Mouse (Mus musculus) liver, adult 2 months (tissue): Measurements from ENCODE around the gene Gm13090. TPM values are rescaled to one million over a fixed set of nuclear protein-coding genes. Genes with fewer than 3 reads are reported as not detected.
A peak's percentile ranks its signal among the peaks of the same experiment; 100 is the strongest.

Source experiments
- DNase-seq: peaks from one replicate; pipeline ENCODE4 v3.0.0-alpha.2; 2011; ENCODE audit warnings: low read depth, low spot score; ENCODE audit errors: extremely low read depth
- H3K27ac ChIP-seq: fragments of 200-500 bp; replicated peaks from 2 replicates; pipeline ENCODE4 v1.5.1; 2012; ENCODE audit warnings: low read depth, mild to moderate bottlenecking, control low read depth, inconsistent platforms, low read length; ENCODE audit not compliant: insufficient read depth
- H3K27me3 ChIP-seq: fragments of 200-500 bp; 2 replicates; pipeline ENCODE4 v1.6.1; 2012; ENCODE audit warnings: mild to moderate bottlenecking, moderate library complexity, low read length, inconsistent platforms; ENCODE audit not compliant: control insufficient read depth, insufficient read depth
- H3K36me3 ChIP-seq: fragments of 200-500 bp; 2 replicates; pipeline ENCODE4 v1.6.1; 2012; ENCODE audit warnings: low read length, inconsistent platforms; ENCODE audit not compliant: control insufficient read depth, insufficient read depth
- H3K4me1 ChIP-seq: fragments of 200-500 bp; 2 replicates; pipeline ENCODE4 v1.6.1; 2011; ENCODE audit warnings: low read length; ENCODE audit not compliant: control insufficient read depth, insufficient read depth
- H3K4me3 ChIP-seq: fragments of 200-500 bp; 2 replicates; pipeline ENCODE4 v1.5.1; 2011; ENCODE audit warnings: low read depth, mild to moderate bottlenecking, control low read depth, low read length, moderate library complexity; ENCODE audit not compliant: insufficient read depth
- H3K79me2 ChIP-seq: fragments of 200-500 bp; 2 replicates; pipeline ENCODE4 v1.6.1; 2012; ENCODE audit warnings: inconsistent platforms, mild to moderate bottlenecking, low read length, moderate library complexity; ENCODE audit not compliant: control insufficient read depth, insufficient read depth
- H3K9ac ChIP-seq: fragments of 200-500 bp; 2 replicates; pipeline ENCODE4 v1.6.1; 2012; ENCODE audit warnings: low read depth, mild to moderate bottlenecking, control low read depth, inconsistent platforms, low read length
- CTCF ChIP-seq: fragments of 200-500 bp; IDR thresholded peaks from 2 replicates; pipeline ENCODE4 v1.5.1; 2011; ENCODE audit warnings: low read depth, low read length, control low read depth
- POLR2A ChIP-seq: fragments of 200-500 bp; IDR thresholded peaks from 2 replicates; pipeline ENCODE4 v1.6.1; 2011; ENCODE audit warnings: low read length, control low read depth; ENCODE audit not compliant: insufficient read depth; ENCODE audit errors: extremely low read depth
- WGBS: fragments of 180-500 bp; shearing (Covaris S2); methylation state at CpG from one replicate; pipeline ENCODE4 v1.1.7; 2018; 5-methylcytosine and 5-hydroxymethylcytosine counted together
- polyA plus RNA-seq: library from polyadenylated mRNA; depleted of rRNA; stranded (reverse); fragments of >200 nt; gene quantifications from 2 replicates; pipeline ENCODE4 v1.2.3, GENCODE M21; 2012
- total RNA-seq: library from RNA; depleted of rRNA; stranded (reverse); fragments of >200 nt; gene quantifications from 2 replicates; pipeline ENCODE4 v1.2.3, GENCODE M21; 2014

Gene Gm13090
- total and polyA plus RNA-seq, 2 experiments = not detected

- TF ChIP-seq POLR2A (no peak), CTCF (no peak)
- H3K4me1 ChIP-seq = peaks cover 9% of the 10 kb centered on the region; the same call in 1 of the 2 replicates
- DNase-seq = no peak
- no peak overlapping the region for H3K27ac ChIP-seq
- WGBS = 91% methylated on average over 3 of the region's 3 CpGs
- no peak overlapping the region for H3K4me3 ChIP-seq
- H3K36me3 ChIP-seq = peaks cover 33% of the 10 kb centered on the region
- no peaks in the 10 kb centered on the region for H3K27me3 ChIP-seq
- H3K9ac ChIP-seq = no peak overlapping the region
- H3K79me2 ChIP-seq = no peaks in the 10 kb centered on the region
Measured at GRCm38 (mm10) chr4:151046524-151046923, 42.8 kb upstream of the Gm13090 start.

- WGBS = 74% methylated on average over 1 of the region's 1 CpGs
- Histone ChIP-seq H3K4me3 (no peak overlapping the region), H3K27ac (peak overlapping the region; percentile 7; the same call in 1 of the 2 replicates), H3K9ac (no peak overlapping the region), H3K4me1 (peaks cover 3% of the 10 kb centered on the region), H3K36me3 (peaks cover 58% of the 10 kb centered on the region), H3K79me2 (peaks cover 21% of the 10 kb centered on the region; the same call in 1 of the 2 replicates), H3K27me3 (no peaks in the 10 kb centered on the region)
- no peak for DNase-seq
- no peak for TF ChIP-seq POLR2A
- no peak for TF ChIP-seq CTCF
Measured at GRCm38 (mm10) chr4:151051162-151051561, 38.2 kb upstream of the Gm13090 start.

- peaks cover 27% of the 10 kb centered on the region for H3K79me2 ChIP-seq
- H3K27me3 ChIP-seq = no peaks in the 10 kb centered on the region
- peaks cover 3% of the 10 kb centered on the region for H3K4me1 ChIP-seq
- H3K27ac ChIP-seq = peak within 1 kb of the TSS; percentile 99
- WGBS = under 1% methylated on average over 113 of the region's 114 CpGs
- no peak for TF ChIP-seq CTCF
- peak; percentile 68 for TF ChIP-seq POLR2A
- DNase-seq = peak; percentile 89
- peak within 1 kb of the TSS; percentile 97 for H3K4me3 ChIP-seq
- H3K9ac ChIP-seq = peak within 1 kb of the TSS; percentile 99
- peaks cover 17% of the 10 kb centered on the region; the same call in 1 of the 2 replicates for H3K36me3 ChIP-seq
Measured at GRCm38 (mm10) chr4:151057347-151058321, 31.7 kb upstream of the Gm13090 start, which contains the start of gene Vamp3. Vamp3 (minus strand) TSS chr4:151057963.

GRCm38 (mm10) chr4:151058634-151059033 is 30.7 kb upstream of the Gm13090 start:
- H3K36me3 ChIP-seq = peaks cover 13% of the 10 kb centered on the region; the same call in 1 of the 2 replicates
- TF ChIP-seq CTCF (no peak), POLR2A (no peak)
- no peak overlapping the region for H3K4me3 ChIP-seq
- H3K27ac ChIP-seq = no peak overlapping the region
- H3K4me1 ChIP-seq = peaks cover 3% of the 10 kb centered on the region
- WGBS = 85% methylated on average over 4 of the region's 4 CpGs
- no peaks in the 10 kb centered on the region for H3K27me3 ChIP-seq
- H3K9ac ChIP-seq = no peak overlapping the region
- H3K79me2 ChIP-seq = peaks cover 23% of the 10 kb centered on the region
- DNase-seq = no peak

GRCm38 (mm10) chr4:151059566-151059965 is 29.8 kb upstream of the Gm13090 start:
- Histone ChIP-seq H3K27ac (no peak overlapping the region), H3K4me3 (no peak overlapping the region), H3K4me1 (peaks cover 2% of the 10 kb centered on the region), H3K36me3 (peaks cover 8% of the 10 kb centered on the region; the same call in 1 of the 2 replicates), H3K27me3 (no peaks in the 10 kb centered on the region), H3K9ac (no peak overlapping the region), H3K79me2 (peaks cover 17% of the 10 kb centered on the region)
- TF ChIP-seq POLR2A = no peak
- no peak for TF ChIP-seq CTCF
- DNase-seq = no peak
- WGBS = 97% methylated on average over 4 of the region's 4 CpGs

GRCm38 (mm10) chr4:151068751-151069150 is 20.6 kb upstream of the Gm13090 start:
- Histone ChIP-seq H3K27ac (no peak overlapping the region), H3K4me1 (no peaks in the 10 kb centered on the region), H3K79me2 (no peaks in the 10 kb centered on the region), H3K9ac (no peak overlapping the region), H3K36me3 (no peaks in the 10 kb centered on the region), H3K27me3 (no peaks in the 10 kb centered on the region), H3K4me3 (no peak overlapping the region)
- 59% methylated on average over 4 of the region's 4 CpGs for WGBS
- TF ChIP-seq CTCF (no peak), POLR2A (no peak)
- DNase-seq = no peak
